Mouse (Mus musculus) small intestine, adult 2 months (tissue): ENCODE measurements around the gene Zfyve1. TPM values are rescaled to one million over a fixed set of nuclear protein-coding genes. Genes with fewer than 3 reads are reported as not detected.
"Not testable (repeated sequence)": the region's sequence is repeated elsewhere in the genome, so short reads cannot be mapped to it uniquely, and the experiment has no call there.

ENCODE experiments used
- H3K27ac ChIP-seq: fragments of 200-500 bp; 2 replicates; pipeline ENCODE4 v1.5.1; 2012; ENCODE audit warnings: low read depth, low read length, control low read depth, inconsistent platforms; ENCODE audit not compliant: insufficient read depth
- H3K27me3 ChIP-seq: fragments of 200-500 bp; 2 replicates; pipeline ENCODE4 v1.6.1; 2012; ENCODE audit warnings: mild to moderate bottlenecking, moderate library complexity, low read length, inconsistent platforms; ENCODE audit not compliant: control insufficient read depth, insufficient read depth
- H3K36me3 ChIP-seq: fragments of 200-500 bp; 2 replicates; pipeline ENCODE4 v1.6.1; 2012; ENCODE audit warnings: mild to moderate bottlenecking, low read length, control low read depth, inconsistent platforms; ENCODE audit not compliant: control insufficient read depth, insufficient read depth
- H3K4me1 ChIP-seq: fragments of 200-500 bp; 2 replicates; pipeline ENCODE4 v1.6.1; 2012; ENCODE audit warnings: low read length, inconsistent platforms, mixed read lengths; ENCODE audit not compliant: control insufficient read depth, insufficient read depth, insufficient read length
- H3K4me3 ChIP-seq: fragments of 200-500 bp; 2 replicates; pipeline ENCODE4 v1.5.1; 2012; ENCODE audit warnings: low read depth, mild to moderate bottlenecking, control low read depth, inconsistent platforms, low read length, moderate library complexity
- CTCF ChIP-seq: fragments of 200-500 bp; IDR thresholded peaks from 2 replicates; pipeline ENCODE4 v1.5.1; 2012; ENCODE audit warnings: low read depth, mild to moderate bottlenecking, control low read depth, inconsistent platforms, low read length, moderate library complexity, mixed read lengths; ENCODE audit not compliant: insufficient replicate concordance, insufficient read length; ENCODE audit errors: extremely low read depth
- POLR2A ChIP-seq: fragments of 200-500 bp; IDR thresholded peaks from 2 replicates; pipeline ENCODE4 v1.6.1; 2012; ENCODE audit warnings: low read depth, mild to moderate bottlenecking, control low read depth, inconsistent platforms, low read length, moderate library complexity
- WGBS: fragments of 180-500 bp; shearing (Covaris S2); methylation state at CpG from one replicate; pipeline ENCODE4 v1.1.7; 2018; 5-methylcytosine and 5-hydroxymethylcytosine counted together
- polyA plus RNA-seq: library from polyadenylated mRNA; depleted of rRNA; stranded (reverse); fragments of >200 nt; gene quantifications from 2 replicates; pipeline ENCODE4 v1.2.3, GENCODE M21; 2012

Zfyve1 gene
- polyA plus RNA-seq, 1 experiment: 54.4 TPM

DNA sequence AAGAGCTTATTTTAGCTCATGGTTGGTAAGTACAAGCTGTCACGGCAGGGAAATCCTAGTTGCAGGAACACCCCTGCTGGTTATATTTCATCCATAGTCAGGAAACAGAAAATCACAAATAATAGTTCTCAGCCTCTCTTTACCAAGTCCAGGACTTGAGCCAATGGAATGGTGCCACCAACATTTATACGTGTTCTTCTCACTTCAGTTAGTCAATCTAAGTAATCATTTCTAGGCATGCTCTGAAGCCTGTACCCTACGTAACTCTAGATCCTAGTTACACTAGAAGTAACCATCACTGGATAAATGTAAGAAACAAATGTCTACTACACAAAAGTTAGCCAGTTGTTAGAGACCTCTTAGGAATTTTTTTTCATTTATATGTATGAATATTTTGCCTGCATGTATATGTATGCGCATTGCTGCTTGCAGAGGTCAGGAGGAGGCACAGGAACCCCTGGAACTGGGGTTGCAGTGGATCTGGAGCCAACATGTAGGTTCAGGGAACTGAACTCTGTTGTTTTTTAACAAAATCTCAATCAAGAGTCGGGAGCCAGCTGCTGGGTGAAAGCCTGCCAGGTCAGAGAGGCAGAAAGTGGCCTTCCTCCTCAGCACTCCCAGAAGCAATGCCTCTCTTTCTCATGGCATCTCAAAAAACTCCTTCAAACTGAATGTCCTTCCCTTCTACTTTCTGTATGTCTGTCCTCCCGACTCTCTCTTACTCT, 25.2 kb upstream of the Zfyve1 start:
- Histone ChIP-seq H3K36me3 (no peaks in the 10 kb centered on the region), H3K27ac (no peak overlapping the region), H3K4me1 (no peaks in the 10 kb centered on the region), H3K4me3 (no peak overlapping the region), H3K27me3 (no peaks in the 10 kb centered on the region)
- no peak for TF ChIP-seq CTCF
- TF ChIP-seq POLR2A: no peak
- WGBS: 78% methylated on average over 6 of the region's 6 CpGs

DNA sequence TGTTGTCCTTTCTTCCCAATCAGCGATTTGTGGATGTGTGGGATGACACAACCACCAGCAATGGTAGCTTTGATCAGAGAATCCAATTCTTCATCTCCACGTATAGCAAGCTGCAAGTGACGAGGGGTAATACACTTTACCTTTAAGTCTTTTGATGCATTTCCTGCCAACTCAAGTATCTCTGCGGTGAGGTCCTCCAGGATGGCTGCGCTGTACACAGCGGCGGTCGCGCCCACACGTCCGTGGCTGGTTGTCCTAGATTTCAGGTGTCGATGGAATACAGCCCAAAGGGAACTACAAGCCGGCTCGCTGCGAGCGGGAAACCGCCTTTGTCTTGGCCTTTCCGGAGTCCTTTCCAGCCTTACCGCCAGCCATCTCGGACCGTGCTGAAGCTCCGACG, 23.7 kb upstream of the Zfyve1 start:
- WGBS: 85% methylated on average over 23 of the region's 23 CpGs
- H3K4me1 ChIP-seq, H3K4me3 ChIP-seq: not testable (repeated sequence)

GRCm38 (mm10) chr12:83618981-83619380, 22.0 kb upstream of the Zfyve1 start:
- TF ChIP-seq CTCF (no peak), POLR2A (no peak)
- no peaks in the 10 kb centered on the region for H3K27me3 ChIP-seq
- no peaks in the 10 kb centered on the region for H3K36me3 ChIP-seq
- no peak overlapping the region for H3K27ac ChIP-seq
- no peaks in the 10 kb centered on the region for H3K4me1 ChIP-seq
- 38% methylated on average over 2 of the region's 2 CpGs for WGBS
- no peak overlapping the region for H3K4me3 ChIP-seq

More for the DNA sequence above, 23.7 kb upstream of the Zfyve1 start:
- H3K27me3 ChIP-seq, H3K27ac ChIP-seq, H3K36me3 ChIP-seq: not testable (repeated sequence)

GRCm38 (mm10) chr12:83617261-83617660, 20.2 kb upstream of the Zfyve1 start:
- Histone ChIP-seq H3K27me3 (no peaks in the 10 kb centered on the region), H3K27ac (no peak overlapping the region), H3K36me3 (no peaks in the 10 kb centered on the region), H3K4me3 (no peak overlapping the region), H3K4me1 (no peaks in the 10 kb centered on the region)
- TF ChIP-seq POLR2A: no peak
- TF ChIP-seq CTCF: no peak
- WGBS: 96% methylated on average over 5 of the region's 5 CpGs

GRCm38 (mm10) chr12:83606411-83606810, 9.4 kb upstream of the Zfyve1 start:
- WGBS: 97% methylated on average over 2 of the region's 2 CpGs
- not testable (repeated sequence) for H3K27me3 ChIP-seq, H3K4me1 ChIP-seq, H3K27ac ChIP-seq, H3K4me3 ChIP-seq, H3K36me3 ChIP-seq

DNA sequence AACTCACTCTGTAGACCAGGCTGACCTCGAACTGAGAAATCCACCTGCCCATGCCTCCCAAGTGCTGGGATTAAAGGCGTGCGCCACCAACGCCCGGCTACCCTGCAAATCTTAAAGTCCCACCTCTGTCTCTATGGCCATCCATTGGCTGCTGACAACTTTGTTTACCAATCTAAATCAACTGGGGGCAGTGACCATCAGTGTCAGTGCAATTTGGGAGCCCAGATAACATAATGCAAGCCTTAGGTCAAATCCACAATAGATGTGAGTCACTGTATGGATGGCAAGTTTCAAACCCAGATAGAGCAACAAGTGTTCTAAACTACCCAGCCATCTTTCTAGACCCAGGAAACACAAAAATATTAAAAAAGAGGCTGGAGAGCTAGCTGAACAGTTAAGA, 5.3 kb upstream of the Zfyve1 start:
- no peaks in the 10 kb centered on the region for H3K27me3 ChIP-seq
- TF ChIP-seq CTCF (no peak), POLR2A (no peak)
- H3K27ac ChIP-seq: no peak overlapping the region
- WGBS: 91% methylated on average over 5 of the region's 5 CpGs
- H3K4me3 ChIP-seq: no peak overlapping the region
- no peaks in the 10 kb centered on the region for H3K36me3 ChIP-seq
- no peaks in the 10 kb centered on the region for H3K4me1 ChIP-seq

GRCm38 (mm10) chr12:83597881-83598280, 859 bp upstream of the Zfyve1 start:
- TF ChIP-seq CTCF: no peak
- no peak for TF ChIP-seq POLR2A
- Histone ChIP-seq H3K36me3 (peaks cover 11% of the 10 kb centered on the region), H3K4me1 (peaks cover 4% of the 10 kb centered on the region; the same call in 1 of the 2 replicates), H3K27ac (no peak overlapping the region), H3K4me3 (no peak overlapping the region), H3K27me3 (no peaks in the 10 kb centered on the region)
- 81% methylated on average over 2 of the region's 2 CpGs for WGBS
